Mouse (Mus musculus): ENCODE measurements around the gene Rgs12. TPM values are rescaled to one million over a fixed set of nuclear protein-coding genes. Genes with fewer than 3 reads are reported as not detected.

Rgs12 gene
- total RNA-seq, 4 experiments from 2014 or later, result 14.3 to 18.7 (median 17.6) TPM

DNA sequence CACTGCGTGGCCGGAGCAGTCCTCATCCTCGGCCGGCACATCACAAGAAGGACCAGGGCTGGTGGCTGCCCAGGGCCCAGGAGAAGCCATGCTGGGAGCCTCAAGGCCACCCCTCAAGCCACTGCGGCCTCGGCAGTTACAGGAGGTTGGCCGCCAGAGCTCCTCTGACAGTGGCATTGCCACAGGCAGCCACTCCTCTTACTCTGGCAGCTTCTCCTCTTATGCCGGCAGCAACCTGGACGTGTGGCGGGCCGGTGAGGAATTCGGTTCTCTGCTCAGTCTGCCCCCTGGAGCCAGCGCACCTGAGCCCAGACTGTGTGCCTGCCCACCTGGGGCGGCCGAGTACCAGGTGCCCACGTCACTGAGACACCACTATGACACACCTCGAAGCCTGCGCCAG is 129.9 kb downstream of the Rgs12 start:
- DNase-seq (ENCODE audit: low spot score), result no peak

GRCm38 (mm10) chr5:35084913-35085312 is 135.7 kb downstream of the Rgs12 start:
- DNase-seq (ENCODE audit: low spot score), result no peak

GRCm38 (mm10) chr5:35088785-35089613 is 139.8 kb downstream of the Rgs12 start:
- peak; percentile 35 for DNase-seq (ENCODE audit: low spot score)

Small RNA genes lying within 50 kb of the gene (microRNA-seq; reads per million reads assigned to microRNA genes)
- 9.5 reads per million, percentile 24 among the genes with 10 or more reads in this experiment for gene Mir3097

Other genes with a start within 250 kb of the Rgs12 start
- gene Htt, start 187.7 kb upstream of the Rgs12 start, total RNA-seq (2022), result 10 to 100 TPM; 12.1 to 13.2 (median 12.4) TPM
- gene Msantd1, start 41.4 kb upstream of the Rgs12 start, total RNA-seq (2022), result under 1 TPM; 0.16 to 0.72 (median 0.50) TPM
- under 1 TPM; 0.26 to 0.75 (median 0.47) TPM for gene Hgfac, start 92.1 kb downstream of the Rgs12 start, total RNA-seq (2022)
- gene Dok7, start 107.3 kb downstream of the Rgs12 start, total RNA-seq (2022), result 10 to 100 TPM; 32.2 to 42.1 (median 39.8) TPM
- 10 to 100 TPM; 40.6 to 55.8 (median 48.3) TPM for gene Lrpap1, start 156.3 kb downstream of the Rgs12 start, total RNA-seq (2022)